Mouse (Mus musculus): Measurements from ENCODE around the gene Olfr1564.
"Not testable (repeated sequence)": the region's sequence is repeated elsewhere in the genome, so short reads cannot be mapped to it uniquely, and the experiment has no call there.

The Olfr1564 gene

DNA sequence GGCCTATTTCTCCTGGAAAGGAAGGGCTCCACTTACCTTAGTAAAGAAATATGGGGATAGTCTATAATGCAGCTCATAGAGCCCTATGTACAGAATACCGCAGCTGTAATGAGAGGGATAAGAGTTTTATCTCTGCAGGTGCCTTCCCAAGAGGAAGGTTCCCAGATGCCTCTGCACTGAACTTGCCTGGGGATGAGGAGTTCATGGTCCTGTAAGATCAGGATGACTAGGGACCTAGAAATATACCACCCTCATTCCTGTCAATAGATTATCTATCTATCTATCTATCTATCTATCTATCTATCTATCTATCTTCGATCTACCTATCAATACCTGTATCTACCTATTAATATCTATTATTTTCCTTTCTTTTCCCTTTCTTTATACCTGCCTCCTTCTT lies at the start of gene Olfr1564:
TSS of gene Olfr1564 (minus strand) at position 101 of the 400 bp plus-strand sequence.
- DNase-seq (ENCODE audit: low spot score) = no peak

DNA sequence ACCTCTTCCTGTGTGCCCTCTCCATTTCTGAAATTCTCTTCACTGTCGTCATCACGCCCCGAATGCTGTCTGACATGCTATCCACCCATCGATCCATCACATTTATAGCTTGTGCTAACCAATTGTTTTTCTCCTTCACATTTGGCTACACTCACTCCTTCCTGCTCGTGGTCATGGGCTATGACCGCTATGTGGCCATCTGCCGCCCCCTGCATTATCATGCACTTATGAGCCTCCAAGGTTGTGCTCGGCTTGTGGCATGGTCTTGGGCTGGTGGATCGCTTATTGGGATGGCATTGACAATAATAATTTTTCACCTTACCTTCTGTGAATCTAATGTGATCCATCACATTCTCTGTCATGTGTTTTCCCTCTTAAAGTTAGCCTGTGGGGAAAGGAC lies 47.4 kb upstream of the Olfr1564 start:
- DNase-seq (ENCODE audit: low spot score) = no peak

DNA sequence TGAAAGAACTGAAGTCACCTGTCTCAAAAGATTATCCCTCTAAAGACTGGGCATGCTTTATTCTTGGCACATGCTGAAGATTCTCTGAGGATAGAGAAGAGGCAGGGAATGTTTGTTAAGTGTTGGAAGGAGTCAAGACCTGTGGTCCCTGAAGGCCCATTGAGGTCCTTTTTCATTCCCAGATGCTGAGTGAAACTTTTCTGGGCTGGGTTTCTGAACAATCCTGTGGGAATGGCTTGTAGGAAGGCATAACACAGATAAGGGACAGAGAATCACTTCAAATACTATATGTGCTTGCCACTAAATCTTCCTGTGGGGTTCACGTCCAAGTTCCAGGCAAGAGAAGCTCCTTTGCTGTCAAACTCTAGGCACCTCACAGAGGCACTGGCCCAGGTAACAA lies 42.9 kb upstream of the Olfr1564 start, which contains the start of gene Olfr63:
TSS of gene Olfr63 (plus strand) at position 301 of the 400 bp plus-strand sequence.
- no peak for DNase-seq (ENCODE audit: low spot score)

DNA sequence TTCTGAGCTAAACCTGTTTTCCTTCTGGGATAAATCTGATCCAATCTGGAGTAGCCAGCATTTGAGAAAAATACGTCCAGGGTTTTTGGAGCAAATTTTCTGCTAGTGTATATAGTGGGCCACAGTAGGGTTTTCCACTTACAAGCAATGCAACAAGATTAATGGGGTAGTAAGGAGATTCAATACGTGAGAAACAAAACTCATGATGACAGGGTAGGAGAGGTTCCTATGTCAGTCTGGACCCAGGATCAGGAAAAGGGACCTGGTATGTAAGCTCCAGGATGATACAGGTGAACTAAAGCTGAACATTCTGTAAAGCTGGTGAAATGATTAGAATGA lies 33.8 kb upstream of the Olfr1564 start:
- DNase-seq (ENCODE audit: low spot score) = not testable (repeated sequence)

DNA sequence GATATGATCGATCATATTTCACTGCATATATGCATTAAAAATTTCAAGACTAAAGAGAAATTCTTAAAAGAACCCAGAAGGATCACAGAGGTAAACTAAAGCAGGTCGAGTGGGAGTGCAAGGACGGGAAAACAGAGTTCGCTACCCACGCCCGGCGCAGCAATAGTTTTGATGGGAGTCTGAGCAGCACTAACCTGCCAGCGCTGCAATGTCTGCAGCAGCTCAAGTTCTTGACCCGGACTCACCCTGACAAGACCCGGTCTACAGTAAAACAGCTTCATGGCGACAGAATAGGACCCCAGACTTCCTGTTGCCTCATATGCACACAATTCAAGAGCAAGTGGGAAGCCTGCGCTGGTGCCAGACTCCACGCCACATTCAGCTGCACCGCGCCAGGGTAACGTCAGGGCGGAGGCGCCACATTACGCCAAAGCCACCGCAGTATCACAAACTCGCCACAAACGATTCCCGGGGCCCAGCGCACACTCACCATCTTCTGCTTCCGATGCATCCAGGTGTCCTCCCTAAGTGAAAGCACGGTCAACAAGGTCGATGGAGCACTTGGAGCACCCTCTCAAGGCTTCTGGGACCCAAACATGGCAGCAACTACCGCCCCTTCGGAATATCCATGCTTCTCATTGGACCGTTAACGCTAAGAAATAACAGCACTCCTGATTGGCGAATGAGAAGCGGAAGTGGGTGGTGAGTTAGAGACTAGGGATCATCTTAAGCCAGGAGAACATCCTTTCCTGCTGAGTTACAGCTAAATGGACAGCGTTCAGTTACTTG lies 33.2 kb upstream of the Olfr1564 start, which contains the start of gene Zfp955a:
TSS of gene Zfp955a (minus strand) at position 616 of the 789 bp plus-strand sequence.
- not testable (repeated sequence) for DNase-seq (ENCODE audit: low spot score)

DNA sequence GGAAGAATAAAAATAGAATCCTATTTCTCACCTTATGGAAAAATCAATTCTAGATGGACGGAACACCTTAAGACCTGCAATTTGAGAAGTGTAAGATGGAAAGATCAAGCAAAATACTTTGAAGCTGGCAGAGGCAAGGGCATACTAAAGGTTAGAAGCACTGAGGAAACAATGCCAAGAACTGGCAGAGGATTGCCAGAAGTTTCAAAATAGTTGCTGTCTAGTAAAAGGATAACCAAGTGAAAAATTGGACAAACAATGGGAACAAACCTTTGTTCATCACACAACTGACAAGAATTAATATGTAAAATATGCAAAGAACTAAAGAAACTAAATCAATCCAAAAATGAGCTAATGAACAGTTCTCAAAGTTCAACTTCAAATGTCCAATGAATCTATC lies 15.2 kb upstream of the Olfr1564 start:
- DNase-seq (ENCODE audit: low spot score) = not testable (repeated sequence)

DNA sequence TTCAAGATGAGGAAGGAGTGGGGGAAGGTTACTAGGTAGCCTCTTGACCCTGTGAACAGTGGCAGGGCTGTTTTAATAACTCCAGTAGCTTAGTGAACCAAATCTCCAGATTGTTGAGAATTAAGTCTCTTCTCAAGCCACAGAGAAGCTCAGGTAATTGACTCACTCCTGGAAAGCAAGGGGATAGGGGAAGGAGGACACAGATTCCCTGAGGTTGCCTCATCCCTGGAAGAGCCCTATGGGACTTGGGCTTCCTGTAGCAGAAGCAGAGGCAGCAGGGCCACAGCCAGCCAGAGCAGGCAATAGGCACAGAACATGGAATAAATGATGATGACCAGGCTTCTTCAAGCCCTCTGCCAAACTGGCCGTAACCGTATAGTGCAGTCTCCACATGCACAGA lies 30.5 kb downstream of the Olfr1564 start, which contains the start of gene Olfr239:
TSS of gene Olfr239 (plus strand) at position 301 of the 400 bp plus-strand sequence.
- not testable (repeated sequence) for DNase-seq (ENCODE audit: low spot score)

DNA sequence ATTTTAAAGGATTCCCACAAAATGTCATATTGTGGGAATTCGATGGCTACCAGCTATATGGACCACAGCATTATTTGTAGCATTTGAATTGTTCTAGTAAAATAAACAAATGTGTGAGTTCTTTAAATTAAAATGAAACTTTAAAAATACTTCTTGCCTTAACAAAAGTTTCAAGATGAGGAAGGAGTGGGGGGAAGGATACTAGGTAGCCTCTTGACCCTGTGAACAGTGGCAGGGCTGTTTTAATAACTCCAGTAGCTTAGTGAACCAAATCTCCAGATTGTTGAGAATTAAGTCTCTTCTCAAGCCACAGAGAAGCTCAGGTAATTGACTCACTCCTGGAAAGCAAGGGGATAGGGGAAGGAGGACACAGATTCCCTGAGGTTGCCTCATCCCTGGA lies 53.3 kb downstream of the Olfr1564 start, which contains the start of gene Olfr55:
TSS of gene Olfr55 (plus strand) at position 301 of the 400 bp plus-strand sequence.
- DNase-seq (ENCODE audit: low spot score) = not testable (repeated sequence)
